Mouse (Mus musculus): ENCODE results near the gene Armh3. TPM values are rescaled to one million over a fixed set of nuclear protein-coding genes. Genes with fewer than 3 reads are reported as not detected.

Armh3 gene
- polyA plus RNA-seq, 1 experiment = 5.6 TPM

DNA sequence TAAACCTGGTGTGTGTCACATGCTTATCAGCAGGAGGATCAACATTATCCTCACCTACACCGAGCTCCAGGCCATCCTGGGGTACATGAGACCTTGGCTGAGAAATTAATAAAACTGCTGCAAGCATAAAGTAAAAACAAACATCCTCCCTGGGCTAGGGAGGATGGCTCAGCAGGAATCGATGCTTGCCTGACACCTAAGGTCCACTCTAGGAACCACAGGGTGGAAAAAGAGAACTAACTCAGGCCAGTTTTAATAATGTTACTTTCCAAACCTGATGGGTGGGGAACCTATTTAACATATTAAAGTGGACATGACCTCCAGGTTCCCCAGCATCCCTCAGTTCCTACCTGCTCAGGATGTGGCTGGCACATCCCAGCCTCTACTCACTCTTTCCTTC lies 167.6 kb downstream of the Armh3 start:
- TF ChIP-seq CTCF (IDR thresholded peaks at IDR 0.05; ENCODE audit: extremely low read depth, insufficient read depth, insufficient read length, insufficient replicate concordance) = no peak
- no peak for TF ChIP-seq POLR2A (IDR thresholded peaks at IDR 0.05; ENCODE audit: low read depth, low read length)
- H3K27ac ChIP-seq (ENCODE audit: insufficient read depth, low read length) = no peak overlapping the region
- H3K4me1 ChIP-seq (ENCODE audit: control insufficient read depth, insufficient read depth, insufficient read length) = no peaks in the 10 kb centered on the region
- H3K36me3 ChIP-seq (ENCODE audit: control insufficient read depth, insufficient read depth, low read length) = no peaks in the 10 kb centered on the region
- H3K4me3 ChIP-seq (ENCODE audit: extremely low read depth, insufficient read depth, insufficient read length) = no peak overlapping the region
- DNase-seq (ENCODE audit: low read depth in 1 of 2, low spot score in 2 of 2) = no peak
- WGBS = 48% methylated on average over 2 of the region's 2 CpGs
- H3K27me3 ChIP-seq (ENCODE audit: control insufficient read depth, insufficient read depth, low read length) = no peaks in the 10 kb centered on the region

DNA sequence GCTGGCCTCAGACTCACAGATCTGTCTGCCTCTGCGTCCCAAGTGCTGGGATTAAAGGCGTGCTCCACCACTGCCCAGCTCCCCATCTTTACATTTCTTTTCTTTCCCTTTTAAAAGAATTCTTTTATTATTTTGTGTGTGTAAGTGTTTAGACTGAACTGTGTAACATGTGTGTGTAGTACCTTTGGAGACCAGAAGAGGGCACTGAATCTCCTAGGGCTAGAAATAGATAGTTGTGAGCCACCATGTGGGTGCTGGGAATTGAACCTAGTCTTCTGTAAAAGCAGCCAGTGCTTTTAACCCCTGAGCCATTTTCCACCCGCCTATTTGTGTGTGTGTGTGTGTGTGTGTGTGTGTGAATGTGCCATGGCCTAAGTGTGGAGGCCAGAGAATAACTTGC lies 170.6 kb downstream of the Armh3 start:
- no peaks in the 10 kb centered on the region for H3K4me1 ChIP-seq (ENCODE audit: control insufficient read depth, insufficient read depth, insufficient read length)
- H3K4me3 ChIP-seq (ENCODE audit: extremely low read depth, insufficient read depth, insufficient read length) = no peak overlapping the region
- H3K27me3 ChIP-seq (ENCODE audit: control insufficient read depth, insufficient read depth, low read length) = no peaks in the 10 kb centered on the region
- 92% methylated on average over 3 of the region's 3 CpGs for WGBS
- TF ChIP-seq POLR2A (IDR thresholded peaks at IDR 0.05; ENCODE audit: low read depth, low read length) (no peak), CTCF (IDR thresholded peaks at IDR 0.05; ENCODE audit: extremely low read depth, insufficient read depth, insufficient read length, insufficient replicate concordance) (no peak)
- H3K27ac ChIP-seq (ENCODE audit: insufficient read depth, low read length) = no peak overlapping the region
- DNase-seq (ENCODE audit: low read depth in 1 of 2, low spot score in 2 of 2) = no peak
- no peaks in the 10 kb centered on the region for H3K36me3 ChIP-seq (ENCODE audit: control insufficient read depth, insufficient read depth, low read length)

DNA sequence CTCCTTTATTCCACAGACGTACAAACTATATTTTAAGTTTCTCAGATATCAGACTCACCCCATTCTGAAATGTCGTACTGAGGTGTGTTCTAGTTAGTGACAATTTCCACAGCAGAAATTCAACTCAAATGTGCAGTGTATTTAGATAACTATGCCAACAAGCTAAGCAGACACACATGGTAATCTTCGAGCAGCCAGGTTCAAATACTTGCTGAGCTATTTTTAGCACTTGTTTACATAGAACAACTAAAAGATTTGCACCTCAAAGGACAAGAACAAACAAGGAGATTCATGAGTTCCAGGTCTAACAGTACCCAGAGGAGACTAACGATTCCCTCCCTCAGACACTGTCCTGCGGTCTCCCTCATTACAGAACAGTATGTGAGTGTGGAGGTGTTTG lies 171.2 kb downstream of the Armh3 start:
- TF ChIP-seq CTCF (IDR thresholded peaks at IDR 0.05; ENCODE audit: extremely low read depth, insufficient read depth, insufficient read length, insufficient replicate concordance) (no peak), POLR2A (IDR thresholded peaks at IDR 0.05; ENCODE audit: low read depth, low read length) (no peak)
- Histone ChIP-seq H3K27ac (ENCODE audit: insufficient read depth, low read length) (no peak overlapping the region), H3K4me3 (ENCODE audit: extremely low read depth, insufficient read depth, insufficient read length) (no peak overlapping the region), H3K27me3 (ENCODE audit: control insufficient read depth, insufficient read depth, low read length) (no peaks in the 10 kb centered on the region), H3K36me3 (ENCODE audit: control insufficient read depth, insufficient read depth, low read length) (no peaks in the 10 kb centered on the region), H3K4me1 (ENCODE audit: control insufficient read depth, insufficient read depth, insufficient read length) (no peaks in the 10 kb centered on the region)
- no peak for DNase-seq (ENCODE audit: low read depth in 1 of 2, low spot score in 2 of 2)
- WGBS = 92% methylated on average over 5 of the region's 5 CpGs

DNA sequence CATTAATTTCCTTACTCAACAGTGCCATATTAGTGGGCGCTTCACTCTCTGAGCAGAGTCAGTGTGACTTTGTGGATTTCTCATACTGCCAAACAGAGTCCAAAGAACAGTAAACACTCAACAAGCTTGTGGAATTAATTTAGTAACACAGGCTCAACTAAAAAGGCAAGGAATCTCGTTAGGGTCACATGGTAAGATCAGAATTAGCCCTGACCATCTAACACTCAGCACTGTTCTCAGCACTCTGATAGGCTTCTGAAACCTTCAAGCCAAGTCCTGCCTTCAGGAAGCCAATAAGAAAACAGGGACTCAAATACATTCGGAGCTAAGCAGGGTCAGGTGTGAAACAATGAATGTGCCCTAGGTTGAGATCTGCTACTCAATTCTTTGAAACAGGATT lies 172.1 kb downstream of the Armh3 start:
- DNase-seq (ENCODE audit: low read depth in 1 of 2, low spot score in 2 of 2) = no peak
- Histone ChIP-seq H3K27me3 (ENCODE audit: control insufficient read depth, insufficient read depth, low read length) (no peaks in the 10 kb centered on the region), H3K4me1 (ENCODE audit: control insufficient read depth, insufficient read depth, insufficient read length) (no peaks in the 10 kb centered on the region), H3K4me3 (ENCODE audit: extremely low read depth, insufficient read depth, insufficient read length) (no peak overlapping the region), H3K36me3 (ENCODE audit: control insufficient read depth, insufficient read depth, low read length) (no peaks in the 10 kb centered on the region), H3K27ac (ENCODE audit: insufficient read depth, low read length) (no peak overlapping the region)
- no peak for TF ChIP-seq POLR2A (IDR thresholded peaks at IDR 0.05; ENCODE audit: low read depth, low read length)
- TF ChIP-seq CTCF (IDR thresholded peaks at IDR 0.05; ENCODE audit: extremely low read depth, insufficient read depth, insufficient read length, insufficient replicate concordance) = no peak
- WGBS = 88% methylated on average over 3 of the region's 3 CpGs

DNA sequence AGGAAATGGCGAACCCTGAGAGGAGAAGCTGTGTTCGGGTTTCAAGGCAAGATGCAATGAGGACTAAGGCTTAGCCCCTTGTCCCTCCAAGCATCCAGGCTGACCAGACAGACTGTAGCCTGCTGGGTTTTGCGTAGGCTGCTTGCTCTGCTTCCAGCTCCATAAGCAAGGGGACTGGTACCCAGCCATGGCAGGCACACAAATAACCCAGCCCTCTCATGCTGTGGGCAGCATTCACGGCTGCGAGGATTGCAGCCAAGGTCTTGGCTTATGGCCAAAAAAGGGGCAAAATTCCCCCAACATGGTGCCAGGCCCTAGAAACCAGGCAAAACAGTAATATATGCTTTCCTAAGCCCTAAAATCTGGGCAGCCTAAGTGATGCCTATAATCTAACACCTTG lies 176.5 kb downstream of the Armh3 start:
- Histone ChIP-seq H3K27ac (ENCODE audit: insufficient read depth, low read length) (no peak overlapping the region), H3K4me1 (ENCODE audit: control insufficient read depth, insufficient read depth, insufficient read length) (no peaks in the 10 kb centered on the region), H3K36me3 (ENCODE audit: control insufficient read depth, insufficient read depth, low read length) (peaks cover 4% of the 10 kb centered on the region), H3K4me3 (ENCODE audit: extremely low read depth, insufficient read depth, insufficient read length) (no peak overlapping the region), H3K27me3 (ENCODE audit: control insufficient read depth, insufficient read depth, low read length) (no peaks in the 10 kb centered on the region)
- no peak for TF ChIP-seq POLR2A (IDR thresholded peaks at IDR 0.05; ENCODE audit: low read depth, low read length)
- TF ChIP-seq CTCF (IDR thresholded peaks at IDR 0.05; ENCODE audit: extremely low read depth, insufficient read depth, insufficient read length, insufficient replicate concordance) = no peak
- WGBS = 85% methylated on average over 5 of the region's 5 CpGs
- DNase-seq (ENCODE audit: low read depth in 1 of 2, low spot score in 2 of 2) = no peak

DNA sequence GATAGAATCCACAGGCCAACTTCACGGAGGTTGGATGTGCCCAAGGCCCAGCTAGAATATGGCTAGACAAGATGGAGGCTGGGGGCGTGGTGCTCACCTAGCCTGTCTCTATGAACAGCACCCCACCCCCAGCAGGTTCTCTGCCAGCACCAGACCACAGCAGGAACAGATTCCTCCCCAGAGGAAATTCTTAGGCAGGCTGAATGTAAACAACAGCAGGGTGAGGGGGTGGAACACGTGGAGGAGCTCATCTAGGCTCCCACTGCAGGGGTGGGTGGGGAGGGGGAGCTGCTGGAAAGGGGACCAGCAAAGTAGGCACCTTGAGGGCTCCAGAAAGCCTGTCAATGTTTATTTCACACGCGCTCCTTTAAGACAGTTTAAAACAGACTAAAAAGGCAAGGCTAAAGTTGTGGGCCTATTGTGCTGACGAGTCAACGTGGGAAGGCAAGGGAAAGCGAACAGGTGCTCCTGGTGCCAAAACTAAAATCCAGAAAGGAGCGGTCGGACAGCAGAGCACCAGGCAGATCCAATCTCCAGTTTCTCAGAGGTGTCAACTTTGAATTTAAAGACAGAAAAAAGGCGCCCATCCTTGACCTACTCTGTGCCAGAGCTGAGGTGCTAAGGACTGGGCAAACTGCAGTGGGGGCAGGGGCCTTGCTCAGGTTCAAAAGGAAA lies 180.3 kb downstream of the Armh3 start:
- no peak overlapping the region for H3K4me3 ChIP-seq (ENCODE audit: extremely low read depth, insufficient read depth, insufficient read length)
- DNase-seq (ENCODE audit: low read depth in 1 of 2, low spot score in 2 of 2) = no peak
- no peak for TF ChIP-seq CTCF (IDR thresholded peaks at IDR 0.05; ENCODE audit: extremely low read depth, insufficient read depth, insufficient read length, insufficient replicate concordance)
- TF ChIP-seq POLR2A (IDR thresholded peaks at IDR 0.05; ENCODE audit: low read depth, low read length) = no peak
- peaks cover 4% of the 10 kb centered on the region for H3K36me3 ChIP-seq (ENCODE audit: control insufficient read depth, insufficient read depth, low read length)
- no peak overlapping the region for H3K27ac ChIP-seq (ENCODE audit: insufficient read depth, low read length)
- 86% methylated on average over 11 of the region's 11 CpGs for WGBS
- no peaks in the 10 kb centered on the region for H3K4me1 ChIP-seq (ENCODE audit: control insufficient read depth, insufficient read depth, insufficient read length)
- H3K27me3 ChIP-seq (ENCODE audit: control insufficient read depth, insufficient read depth, low read length) = peaks cover 9% of the 10 kb centered on the region; the same call in 1 of the 2 replicates

DNA sequence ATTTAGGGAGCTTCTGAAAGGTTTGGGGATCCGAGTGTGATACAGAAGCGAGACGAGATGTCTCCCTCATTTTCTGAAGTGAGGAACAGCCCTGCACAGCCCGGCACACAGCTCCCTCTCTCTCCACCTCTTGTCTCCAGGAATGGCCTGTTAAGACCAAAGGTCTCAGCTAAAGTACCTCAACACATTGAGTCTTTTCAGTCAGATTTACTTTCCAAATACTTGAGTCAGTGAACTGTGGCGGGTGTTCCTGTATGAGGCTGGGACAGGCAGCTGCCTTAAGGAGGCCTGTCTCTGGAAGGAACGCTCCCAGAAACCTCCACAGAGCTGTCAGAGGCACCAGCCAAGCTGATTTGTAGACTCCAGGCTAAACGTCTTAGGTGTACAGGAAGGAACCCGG lies 181.6 kb downstream of the Armh3 start:
- H3K27me3 ChIP-seq (ENCODE audit: control insufficient read depth, insufficient read depth, low read length) = peaks cover 9% of the 10 kb centered on the region; the same call in 1 of the 2 replicates
- H3K36me3 ChIP-seq (ENCODE audit: control insufficient read depth, insufficient read depth, low read length) = peaks cover 4% of the 10 kb centered on the region
- H3K4me3 ChIP-seq (ENCODE audit: extremely low read depth, insufficient read depth, insufficient read length) = no peak overlapping the region
- H3K27ac ChIP-seq (ENCODE audit: insufficient read depth, low read length) = no peak overlapping the region
- no peaks in the 10 kb centered on the region; the same call in 1 of the 2 replicates for H3K4me1 ChIP-seq (ENCODE audit: control insufficient read depth, insufficient read depth, insufficient read length)
- no peak for DNase-seq (ENCODE audit: low read depth in 1 of 2, low spot score in 2 of 2)
- WGBS = 82% methylated on average over 8 of the region's 8 CpGs
- TF ChIP-seq CTCF (IDR thresholded peaks at IDR 0.05; ENCODE audit: extremely low read depth, insufficient read depth, insufficient read length, insufficient replicate concordance) (no peak), POLR2A (IDR thresholded peaks at IDR 0.05; ENCODE audit: low read depth, low read length) (no peak)
